ENCODE assay signal across 8 mouse cellular contexts in genomic region chr16:10713441-10714239, GRCm38 (mm10).
DNase-seq lines count a peak whose midpoint lies in the region; ATAC-seq lines count a peak whose summit lies in the region.
"Had no signal": no experiment of that assay in that cellular context is flagged by ENCODE, and none has a peak within 500 bp of the region (broad histone marks: within the 10 kb centered on the region; RNA-seq: fewer than 3 reads in every experiment).

No protein-coding gene starts in this region.

- no peaks in the 10 kb centered on the region for H3K27me3 ChIP-seq in kidney, embryonic 16.5 days (ENCODE audit: insufficient read depth, low read length)
- H3K27me3 ChIP-seq: neural tube, embryonic 13.5 days had no signal

- H3K4me1 ChIP-seq in kidney, embryonic 16.5 days (ENCODE audit: insufficient read depth, low read length): peaks cover 11% of the 10 kb centered on the region

- no peak overlapping the region for H3K9ac ChIP-seq in kidney, embryonic 16.5 days (replicated peaks; ENCODE audit: low read length)
- H3K9ac ChIP-seq: neural tube, embryonic 13.5 days had no signal

- no peaks in the 10 kb centered on the region for H3K9me3 ChIP-seq in kidney, embryonic 16.5 days (ENCODE audit: low read length)
- H3K9me3 ChIP-seq: neural tube, embryonic 13.5 days had no signal

- no peak overlapping the region for H3K4me2 ChIP-seq in kidney, embryonic 16.5 days (replicated peaks; ENCODE audit: low read depth, low read length)
- H3K4me2 ChIP-seq: neural tube, embryonic 13.5 days had no signal

- ATAC-seq in kidney, embryonic 16.5 days (ENCODE audit: low FRiP score, low TSS enrichment): peak; percentile 70; the same call in 1 of the 2 replicates

- H3K36me3 ChIP-seq in kidney, embryonic 16.5 days (ENCODE audit: insufficient read depth, low read length): no peaks in the 10 kb centered on the region
- H3K36me3 ChIP-seq: neural tube, embryonic 13.5 days had no signal

- intact Hi-C loops in left cerebral cortex, postnatal 25 days (cut with DNase I): no loop called here

- 42% methylated on average over 7 of the region's 7 CpGs for WGBS in kidney, embryonic 16.5 days

- DNase-seq in urinary bladder, postnatal 25 days (ENCODE audit: low spot score): peak; percentile 32
- DNase-seq in urinary bladder, postnatal 4 days (ENCODE audit: low spot score in 2 of 2): no peak
- peak; percentile 65 to 75 for DNase-seq in cerebellum, postnatal 25 days
- peak; percentile 75 to 81 for DNase-seq in thymus, postnatal 10 days (ENCODE audit: low spot score in 2 of 2)
- DNase-seq in left cerebral cortex, postnatal 25 days (ENCODE audit: low spot score in 2 of 2): no peak
- DNase-seq in frontal cortex, postnatal 25 days (ENCODE audit: low spot score in 2 of 2): no peak

- no peak overlapping the region for H3K4me3 ChIP-seq in kidney, embryonic 16.5 days (ENCODE audit: low read length)
- H3K4me3 ChIP-seq: neural tube, embryonic 13.5 days had no signal

- no peak overlapping the region for H3K27ac ChIP-seq in kidney, embryonic 16.5 days (ENCODE audit: low read length)

Comparison
In these comparisons a context has a peak if more than half of its experiments do, and no peak if none do; other contexts are left out.
1. DNase-seq: peak in urinary bladder, postnatal 25 days (single experiment), cerebellum, postnatal 25 days (2 of 2) and thymus, postnatal 10 days (2 of 2); none in urinary bladder, postnatal 4 days (0 of 2), left cerebral cortex, postnatal 25 days (0 of 2) and frontal cortex, postnatal 25 days (0 of 2).